Mouse (Mus musculus): ENCODE measurements around the gene Polr2e. TPM values are rescaled to one million over a fixed set of nuclear protein-coding genes. Genes with fewer than 3 reads are reported as not detected.
"Not testable (repeated sequence)": the region's sequence is repeated elsewhere in the genome, so short reads cannot be mapped to it uniquely, and the experiment has no call there.

Gene Polr2e
- total RNA-seq, 2 experiments from 2014 or later: 42.0 to 50.9 TPM

DNA sequence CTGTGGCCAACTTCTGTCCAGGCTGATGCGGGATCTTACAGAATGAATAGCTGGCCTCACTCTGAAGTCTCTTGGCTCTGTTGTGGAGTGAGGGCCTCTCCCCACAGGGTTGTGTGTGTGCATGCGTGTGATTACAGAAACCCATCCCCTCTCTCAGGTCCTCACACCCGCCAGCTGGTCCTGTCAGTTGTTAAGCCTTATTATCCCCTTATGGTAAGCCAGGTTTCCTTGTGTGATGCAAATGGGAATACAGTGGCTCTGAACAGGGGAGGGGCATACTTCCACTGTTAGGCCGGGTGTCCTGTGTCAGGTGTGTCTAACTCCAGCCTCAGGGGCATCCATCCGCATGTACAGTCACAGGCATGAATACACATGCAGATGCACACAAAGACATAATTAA is 6.2 kb upstream of the Polr2e start:
- no peak overlapping the region for H3K4me3 ChIP-seq
- no peak for DNase-seq
- no peak overlapping the region for H3K27ac ChIP-seq
- intact Hi-C loops (cut with DNase I): no loop called here
- no peak for TF ChIP-seq CTCF (IDR thresholded peaks at IDR 0.05)

DNA sequence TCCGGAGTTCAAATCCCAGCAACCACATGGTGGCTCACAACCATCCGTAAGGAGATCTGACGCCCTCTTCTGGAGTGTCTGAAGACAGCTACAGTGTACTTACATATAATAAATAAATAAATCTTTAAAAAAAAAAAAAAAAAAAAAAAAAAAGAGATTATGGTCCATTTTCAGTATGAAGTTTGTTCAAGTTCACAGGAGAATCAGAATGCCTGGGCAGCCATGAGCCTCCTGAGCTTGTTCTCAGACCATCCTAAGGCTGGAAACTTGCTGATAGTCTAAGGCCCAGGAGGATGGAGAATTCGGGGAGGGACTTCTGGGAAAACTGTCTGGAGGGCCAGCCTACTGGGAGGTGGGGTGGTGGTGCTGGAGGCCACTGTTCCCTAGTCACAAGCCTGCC is 5.8 kb upstream of the Polr2e start:
- intact Hi-C loops (cut with DNase I); H3K27ac ChIP-seq; H3K4me3 ChIP-seq: not testable (repeated sequence)

GRCm38 (mm10) chr10:80044087-80044486 is 4.5 kb upstream of the Polr2e start:
- Histone ChIP-seq H3K4me3 (no peak overlapping the region), H3K27ac (peak overlapping the region; percentile 28; the same call in 1 of the 2 replicates)
- intact Hi-C loops (cut with DNase I): no loop called here
- TF ChIP-seq CTCF (IDR thresholded peaks at IDR 0.05): no peak
- no peak for DNase-seq

More for the DNA sequence above, 5.8 kb upstream of the Polr2e start:
- not testable (repeated sequence) for DNase-seq

DNA sequence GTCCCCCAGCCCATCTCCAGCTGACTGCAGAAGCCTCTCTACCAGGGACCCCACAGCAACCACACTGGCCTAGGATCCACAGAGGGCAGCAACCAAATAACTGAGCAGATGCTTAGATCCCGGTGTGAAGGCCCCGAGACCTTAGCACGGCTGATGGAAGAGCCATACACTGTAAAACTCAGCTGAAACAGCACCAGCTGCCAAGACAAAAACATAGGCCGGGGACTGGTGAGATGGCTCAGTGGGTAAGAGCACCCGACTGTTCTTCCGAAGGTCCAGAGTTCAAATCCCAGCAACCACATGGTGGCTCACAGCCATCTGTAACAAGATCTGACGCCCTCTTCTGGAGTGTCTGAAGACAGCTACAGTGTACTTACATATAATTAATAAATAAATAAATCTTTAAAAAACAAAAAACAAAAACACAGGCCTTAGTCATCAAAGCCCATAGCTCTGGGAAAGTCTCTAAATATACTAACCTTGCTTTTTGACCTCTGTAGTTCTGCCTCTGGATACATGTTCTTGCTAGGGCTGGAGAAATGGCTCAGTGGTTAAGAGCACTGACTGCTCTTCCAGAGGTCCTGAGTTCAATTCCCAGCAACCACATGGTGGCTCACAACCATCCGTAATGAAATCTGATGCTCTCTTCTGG is 1.9 kb upstream of the Polr2e start:
- DNase-seq; intact Hi-C loops (cut with DNase I); H3K4me3 ChIP-seq: not testable (repeated sequence)
- H3K27ac ChIP-seq: peak overlapping the region; percentile 5; the same call in 1 of the 2 replicates

GRCm38 (mm10) chr10:80036832-80037231 is 2.8 kb downstream of the Polr2e start:
- no peak for TF ChIP-seq CTCF (IDR thresholded peaks at IDR 0.05)
- DNase-seq: peak; percentile 57
- intact Hi-C loops (cut with DNase I): loop anchor here (5.0 kb wide), 1 partner anchor 40 kb away; the partner anchor contains the start of gene Abca7
- peak overlapping the region; percentile 81 for H3K27ac ChIP-seq
- H3K4me3 ChIP-seq: peak overlapping the region; percentile 11; the same call in 1 of the 2 replicates

DNA sequence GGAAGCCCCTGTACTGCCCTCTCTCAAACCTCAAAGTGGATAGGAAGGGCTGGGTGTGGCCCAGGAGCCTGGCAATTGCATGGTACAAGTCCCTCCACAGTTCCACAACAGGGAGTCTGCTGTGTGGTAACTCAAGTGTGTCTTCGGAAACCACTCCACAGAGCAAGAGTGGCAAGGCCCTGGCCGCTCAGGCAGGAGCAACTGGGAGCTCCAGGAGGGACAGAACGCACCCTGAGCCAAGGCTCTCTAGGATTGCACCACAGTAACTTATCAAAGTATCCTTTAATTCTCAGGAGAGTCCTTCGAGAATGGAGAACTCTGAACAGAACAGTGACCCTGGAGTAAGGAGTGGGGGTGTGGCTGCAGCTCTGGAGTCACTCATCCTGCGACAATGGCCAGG is 3.9 kb downstream of the Polr2e start:
- H3K27ac ChIP-seq: peak overlapping the region; percentile 81
- no peak overlapping the region for H3K4me3 ChIP-seq
- no peak for DNase-seq
- TF ChIP-seq CTCF (IDR thresholded peaks at IDR 0.05): no peak
- intact Hi-C loops (cut with DNase I): loop anchor here (5.0 kb wide), 1 partner anchor 38 kb away; the partner anchor contains the start of gene Abca7

DNA sequence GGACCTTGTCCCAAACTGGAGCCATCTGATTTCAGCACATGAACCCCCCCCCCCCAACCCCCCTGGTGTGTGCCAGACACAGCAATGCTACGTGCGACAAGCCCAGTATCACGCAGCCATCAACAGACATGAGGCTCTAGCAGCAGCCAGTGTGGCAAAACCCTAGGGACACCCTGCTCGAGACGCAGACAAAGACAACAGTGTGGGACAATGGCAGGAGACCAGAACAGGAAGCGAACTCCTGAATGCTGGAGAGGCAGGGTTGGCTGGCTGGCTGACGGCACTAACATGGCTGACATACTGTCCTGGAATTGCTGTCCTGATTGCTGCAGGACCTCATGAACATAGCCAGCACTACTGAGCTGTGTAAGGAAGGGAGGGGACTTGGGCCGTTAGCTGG is 4.4 kb downstream of the Polr2e start:
- intact Hi-C loops (cut with DNase I): loop anchor here (5.0 kb wide), 1 partner anchor 38 kb away; the partner anchor contains the start of gene Abca7
- Histone ChIP-seq H3K4me3 (no peak overlapping the region), H3K27ac (peak overlapping the region; percentile 81)
- TF ChIP-seq CTCF (IDR thresholded peaks at IDR 0.05): no peak
- no peak for DNase-seq

DNA sequence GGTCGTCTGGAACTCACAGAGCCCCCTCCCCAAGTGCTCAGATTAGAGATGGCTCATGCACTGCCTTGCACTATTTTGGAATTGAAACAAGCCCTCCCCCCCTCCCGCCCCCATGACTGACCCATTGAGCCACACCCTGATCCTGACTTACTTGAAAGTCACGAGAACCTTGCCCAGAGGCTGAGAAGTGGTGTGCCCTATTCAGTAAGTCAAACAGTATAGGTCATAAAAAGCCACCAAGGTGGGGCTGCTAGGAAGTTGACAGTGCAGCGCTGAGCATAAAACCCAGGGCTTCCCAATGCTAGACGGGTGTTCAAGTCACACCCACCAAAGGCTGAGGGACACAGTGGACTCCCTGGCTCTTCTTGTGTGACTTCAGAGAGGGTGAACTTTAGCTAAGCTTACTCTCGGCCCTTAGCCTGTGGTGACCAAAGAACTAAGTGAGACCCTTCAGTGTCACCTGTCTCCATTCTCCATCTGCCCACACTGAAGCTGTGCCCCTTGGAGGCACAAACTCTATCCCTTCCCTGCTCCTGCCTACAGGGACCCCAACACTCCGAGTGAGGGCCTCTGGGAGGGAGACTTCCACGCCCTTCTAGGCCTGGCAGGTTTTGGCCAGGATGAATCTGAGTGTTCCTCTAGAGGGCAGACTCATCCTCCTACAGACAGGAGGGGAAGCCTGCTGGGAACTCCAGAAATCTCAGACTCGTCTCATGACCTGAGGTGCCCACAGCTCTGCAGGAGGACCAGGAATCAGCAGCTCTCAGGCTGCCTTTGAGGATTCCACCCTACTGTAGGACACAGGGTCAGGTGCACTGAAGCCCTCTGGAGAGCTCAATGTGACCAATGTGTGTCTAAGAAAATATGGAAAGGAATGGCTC is 5.8 kb downstream of the Polr2e start:
- no peak for DNase-seq
- TF ChIP-seq CTCF (IDR thresholded peaks at IDR 0.05): peak; percentile 64
- H3K4me3 ChIP-seq: no peak overlapping the region
- intact Hi-C loops (cut with DNase I): loop anchor here (5.0 kb wide), 1 partner anchor 99 kb away; no protein-coding TSS in a partner anchor
- H3K27ac ChIP-seq: peak overlapping the region; percentile 81

DNA sequence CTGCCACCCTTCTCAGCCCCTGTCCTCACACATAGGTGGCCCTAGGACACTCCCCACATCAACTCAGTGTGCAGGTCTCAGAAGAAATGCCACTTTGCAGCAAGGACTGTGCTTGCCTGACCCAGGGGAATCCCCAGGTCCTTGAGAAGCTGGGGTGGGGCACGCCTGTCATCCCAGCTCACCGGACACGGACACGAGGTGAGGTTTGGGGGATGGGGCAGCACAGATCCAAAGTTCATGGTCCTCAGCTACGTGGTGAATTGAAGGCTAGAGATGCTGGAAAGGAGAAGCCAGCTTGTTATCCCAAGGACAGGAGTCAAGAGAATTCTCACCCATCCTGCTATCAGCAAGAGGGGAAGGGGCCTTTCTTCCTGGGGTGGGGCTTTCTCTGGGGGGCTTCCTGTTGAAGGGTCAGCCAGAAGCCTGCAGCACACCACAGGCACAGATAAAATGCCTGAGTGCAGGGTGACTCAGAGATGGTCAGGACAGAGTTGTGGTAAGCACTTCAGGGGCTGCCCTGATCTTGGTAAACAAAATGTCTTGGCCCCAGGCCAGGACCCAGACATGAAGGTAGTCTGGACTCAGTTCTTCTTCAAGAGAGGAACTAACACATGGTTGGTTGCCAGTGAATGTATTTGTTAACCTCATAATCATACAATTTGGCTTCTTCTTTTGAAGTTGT is 6.7 kb downstream of the Polr2e start:
- H3K4me3 ChIP-seq: no peak overlapping the region
- intact Hi-C loops (cut with DNase I): loop anchor here (5.0 kb wide), 1 partner anchor 99 kb away; no protein-coding TSS in a partner anchor
- TF ChIP-seq CTCF (IDR thresholded peaks at IDR 0.05): no peak
- peak overlapping the region; percentile 81 for H3K27ac ChIP-seq
- DNase-seq: peak; percentile 63

DNA sequence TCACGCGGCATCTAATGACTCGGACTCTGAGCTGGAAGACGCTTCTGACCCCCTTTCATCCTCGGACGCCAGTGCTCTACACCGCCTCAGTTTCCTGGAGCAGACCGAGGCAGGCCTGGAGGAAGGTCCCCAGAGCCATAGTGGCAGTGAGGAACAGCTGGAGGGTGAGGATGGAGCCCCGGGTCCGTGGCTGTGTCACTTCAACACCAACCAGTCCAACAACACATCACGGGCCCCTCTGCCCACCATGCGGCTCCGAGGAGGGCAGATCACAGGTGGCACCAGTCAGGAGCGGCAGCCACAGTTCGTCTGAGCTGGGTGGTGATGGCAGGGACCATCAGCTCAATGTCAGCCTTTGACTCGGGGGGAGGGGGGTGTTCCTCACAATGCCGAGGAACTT is 8.9 kb downstream of the Polr2e start:
- DNase-seq: no peak
- TF ChIP-seq CTCF (IDR thresholded peaks at IDR 0.05): no peak
- Histone ChIP-seq H3K4me3 (no peak overlapping the region), H3K27ac (no peak overlapping the region)
- intact Hi-C loops (cut with DNase I): loop anchor here (5.0 kb wide), 1 partner anchor 102 kb away; no protein-coding TSS in a partner anchor

GRCm38 (mm10) chr10:80030191-80030590 is 9.4 kb downstream of the Polr2e start:
- no peak overlapping the region for H3K4me3 ChIP-seq
- no peak overlapping the region for H3K27ac ChIP-seq
- no peak for TF ChIP-seq CTCF (IDR thresholded peaks at IDR 0.05)
- intact Hi-C loops (cut with DNase I): loop anchor here (5.0 kb wide), 1 partner anchor 102 kb away; no protein-coding TSS in a partner anchor
- DNase-seq: no peak

DNA sequence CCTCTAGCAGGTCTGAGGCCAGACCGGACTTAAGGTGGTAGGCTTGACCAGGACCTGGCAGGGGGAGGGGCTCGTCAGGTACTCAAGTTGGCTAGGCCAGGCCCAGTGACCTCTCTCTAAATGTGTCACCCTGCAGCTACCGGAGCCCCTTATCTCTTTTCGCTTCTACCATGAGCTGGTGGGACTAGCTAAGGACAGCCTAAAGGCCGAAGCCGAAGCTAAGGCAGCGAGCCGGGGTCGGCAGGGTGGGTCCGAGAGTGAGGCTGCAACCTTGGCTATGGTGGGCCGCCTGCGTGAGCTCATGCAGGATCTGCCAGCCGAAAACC is 11.1 kb downstream of the Polr2e start:
- Histone ChIP-seq H3K4me3 (no peak overlapping the region), H3K27ac (no peak overlapping the region)
- no peak for DNase-seq
- intact Hi-C loops (cut with DNase I): no loop called here
- no peak for TF ChIP-seq CTCF (IDR thresholded peaks at IDR 0.05)

Data from gastrocnemius, adult 2 months (tissue).